Mouse (Mus musculus): ENCODE results near the gene Pdk2.

GRCm38 (mm10) chr11:95006525-95007219, 34.5 kb downstream of the Pdk2 start:
- no peak for TF ChIP-seq CTCF (IDR thresholded peaks at IDR 0.05; ENCODE audit: low read depth, low read length)
- TF ChIP-seq GATA2 (IDR thresholded peaks at IDR 0.05; ENCODE audit: borderline replicate concordance, low read depth, low read length) = no peak
